Mouse (Mus musculus): Measurements from ENCODE around the gene Aph1c. TPM values are rescaled to one million over a fixed set of nuclear protein-coding genes. Genes with fewer than 3 reads are reported as not detected.

Aph1c gene
- polyA plus RNA-seq (2014; fragmentation: Nextera tagmentation; extraction: Ambion mirVana), result 3.3 and 4.7 TPM in 2 replicates

GRCm38 (mm10) chr9:66834318-66835096, at the start of gene Aph1c:
Aph1c (minus strand) TSS chr9:66834726.
- WGBS, result under 1% methylated on average over 58 of the region's 58 CpGs
- H3K4me2 ChIP-seq (replicated peaks; ENCODE audit: low read depth, low read length), result peak within 1 kb of the TSS; percentile 95
- no peaks in the 10 kb centered on the region for H3K9me3 ChIP-seq (ENCODE audit: control insufficient read depth, low read length)
- H3K9ac ChIP-seq (ENCODE audit: low read depth, low read length), result peak within 1 kb of the TSS; percentile 42
- no peaks in the 10 kb centered on the region for H3K36me3 ChIP-seq (ENCODE audit: control insufficient read depth, insufficient read depth, low read length)
- no peaks in the 10 kb centered on the region for H3K27me3 ChIP-seq (ENCODE audit: control insufficient read depth, insufficient read depth, low read length)
- H3K4me1 ChIP-seq (ENCODE audit: control insufficient read depth, insufficient read depth, low read length), result peaks cover 5% of the 10 kb centered on the region; the same call in 1 of the 2 replicates
- ATAC-seq (ENCODE audit: low FRiP score, low TSS enrichment), result peak; percentile 100
- peak within 1 kb of the TSS; percentile 61 for H3K4me3 ChIP-seq (ENCODE audit: low read length)
- H3K27ac ChIP-seq (ENCODE audit: low read depth, low read length), result no peak within 1 kb of the TSS

GRCm38 (mm10) chr9:66883500-66883899, 49.0 kb upstream of the Aph1c start:
- no peaks in the 10 kb centered on the region for H3K36me3 ChIP-seq (ENCODE audit: control insufficient read depth, insufficient read depth, low read length)
- H3K4me2 ChIP-seq (replicated peaks; ENCODE audit: low read depth, low read length), result no peak overlapping the region
- ATAC-seq (ENCODE audit: low FRiP score, low TSS enrichment), result no peak
- 0 out of 2 replicates have a peak, but pooled peaks cover 4% of the 10 kb centered on the region for H3K4me1 ChIP-seq (ENCODE audit: control insufficient read depth, insufficient read depth, low read length)
- H3K4me3 ChIP-seq (ENCODE audit: low read length), result no peak overlapping the region
- H3K9ac ChIP-seq (ENCODE audit: low read depth, low read length), result no peak overlapping the region
- 87% methylated on average over 5 of the region's 5 CpGs for WGBS
- H3K27me3 ChIP-seq (ENCODE audit: control insufficient read depth, insufficient read depth, low read length), result no peaks in the 10 kb centered on the region
- no peak overlapping the region for H3K27ac ChIP-seq (ENCODE audit: low read depth, low read length)
- no peaks in the 10 kb centered on the region for H3K9me3 ChIP-seq (ENCODE audit: control insufficient read depth, low read length)

- H3K36me3 ChIP-seq (ENCODE audit: control insufficient read depth, insufficient read depth, low read length), result no peaks in the 10 kb centered on the region
- no peaks in the 10 kb centered on the region for H3K9me3 ChIP-seq (ENCODE audit: control insufficient read depth, low read length)
- no peak overlapping the region for H3K27ac ChIP-seq (ENCODE audit: low read depth, low read length)
- H3K4me3 ChIP-seq (ENCODE audit: low read length), result no peak overlapping the region
- WGBS, result 44% methylated on average over 8 of the region's 8 CpGs
- H3K9ac ChIP-seq (ENCODE audit: low read depth, low read length), result no peak overlapping the region
- H3K4me1 ChIP-seq (ENCODE audit: control insufficient read depth, insufficient read depth, low read length), result 0 out of 2 replicates have a peak, but pooled peaks cover 4% of the 10 kb centered on the region
- no peak for ATAC-seq (ENCODE audit: low FRiP score, low TSS enrichment)
- no peak overlapping the region for H3K4me2 ChIP-seq (replicated peaks; ENCODE audit: low read depth, low read length)
- H3K27me3 ChIP-seq (ENCODE audit: control insufficient read depth, insufficient read depth, low read length), result no peaks in the 10 kb centered on the region
These were observed 47.9 kb upstream of the Aph1c start for GRCm38 (mm10) chr9:66882406-66882821.

GRCm38 (mm10) chr9:66881858-66882257, 47.3 kb upstream of the Aph1c start:
- H3K9me3 ChIP-seq (ENCODE audit: control insufficient read depth, low read length), result no peaks in the 10 kb centered on the region
- no peak overlapping the region for H3K9ac ChIP-seq (ENCODE audit: low read depth, low read length)
- 0 out of 2 replicates have a peak, but pooled peaks cover 4% of the 10 kb centered on the region for H3K4me1 ChIP-seq (ENCODE audit: control insufficient read depth, insufficient read depth, low read length)
- no peak overlapping the region for H3K4me3 ChIP-seq (ENCODE audit: low read length)
- no peak for ATAC-seq (ENCODE audit: low FRiP score, low TSS enrichment)
- H3K27ac ChIP-seq (ENCODE audit: low read depth, low read length), result no peak overlapping the region
- H3K27me3 ChIP-seq (ENCODE audit: control insufficient read depth, insufficient read depth, low read length), result no peaks in the 10 kb centered on the region
- no peak overlapping the region for H3K4me2 ChIP-seq (replicated peaks; ENCODE audit: low read depth, low read length)
- 71% methylated on average over 3 of the region's 3 CpGs for WGBS
- no peaks in the 10 kb centered on the region for H3K36me3 ChIP-seq (ENCODE audit: control insufficient read depth, insufficient read depth, low read length)

- Histone ChIP-seq H3K4me1 (ENCODE audit: control insufficient read depth, insufficient read depth, low read length) (0 out of 2 replicates have a peak, but pooled peaks cover 4% of the 10 kb centered on the region), H3K27ac (ENCODE audit: low read depth, low read length) (no peak overlapping the region), H3K27me3 (ENCODE audit: control insufficient read depth, insufficient read depth, low read length) (no peaks in the 10 kb centered on the region), H3K9ac (ENCODE audit: low read depth, low read length) (no peak overlapping the region), H3K4me2 (replicated peaks; ENCODE audit: low read depth, low read length) (no peak overlapping the region), H3K4me3 (ENCODE audit: low read length) (no peak overlapping the region), H3K9me3 (ENCODE audit: control insufficient read depth, low read length) (no peaks in the 10 kb centered on the region), H3K36me3 (ENCODE audit: control insufficient read depth, insufficient read depth, low read length) (no peaks in the 10 kb centered on the region)
- ATAC-seq (ENCODE audit: low FRiP score, low TSS enrichment), result no peak
- 94% methylated on average over 2 of the region's 2 CpGs for WGBS
These were observed 46.2 kb upstream of the Aph1c start for GRCm38 (mm10) chr9:66880752-66881151.

GRCm38 (mm10) chr9:66879486-66879885, 45.0 kb upstream of the Aph1c start:
- no peak for ATAC-seq (ENCODE audit: low FRiP score, low TSS enrichment)

GRCm38 (mm10) chr9:66878899-66879298, 44.4 kb upstream of the Aph1c start:
- Histone ChIP-seq H3K9ac (ENCODE audit: low read depth, low read length) (no peak overlapping the region), H3K4me1 (ENCODE audit: control insufficient read depth, insufficient read depth, low read length) (0 out of 2 replicates have a peak, but pooled peaks cover 4% of the 10 kb centered on the region), H3K36me3 (ENCODE audit: control insufficient read depth, insufficient read depth, low read length) (no peaks in the 10 kb centered on the region), H3K4me3 (ENCODE audit: low read length) (no peak overlapping the region), H3K27ac (ENCODE audit: low read depth, low read length) (no peak overlapping the region), H3K9me3 (ENCODE audit: control insufficient read depth, low read length) (peaks cover 6% of the 10 kb centered on the region; the same call in 1 of the 2 replicates), H3K4me2 (replicated peaks; ENCODE audit: low read depth, low read length) (no peak overlapping the region), H3K27me3 (ENCODE audit: control insufficient read depth, insufficient read depth, low read length) (no peaks in the 10 kb centered on the region)
- no peak for ATAC-seq (ENCODE audit: low FRiP score, low TSS enrichment)
- 94% methylated on average over 3 of the region's 3 CpGs for WGBS

More at GRCm38 (mm10) chr9:66879486-66879885, 45.0 kb upstream of the Aph1c start:
- no peak overlapping the region for H3K4me2 ChIP-seq (replicated peaks; ENCODE audit: low read depth, low read length)
- H3K27ac ChIP-seq (ENCODE audit: low read depth, low read length), result no peak overlapping the region
- H3K4me3 ChIP-seq (ENCODE audit: low read length), result no peak overlapping the region
- H3K4me1 ChIP-seq (ENCODE audit: control insufficient read depth, insufficient read depth, low read length), result 0 out of 2 replicates have a peak, but pooled peaks cover 4% of the 10 kb centered on the region
- H3K36me3 ChIP-seq (ENCODE audit: control insufficient read depth, insufficient read depth, low read length), result no peaks in the 10 kb centered on the region
- H3K9ac ChIP-seq (ENCODE audit: low read depth, low read length), result no peak overlapping the region
- 89% methylated on average over 6 of the region's 6 CpGs for WGBS
- H3K27me3 ChIP-seq (ENCODE audit: control insufficient read depth, insufficient read depth, low read length), result no peaks in the 10 kb centered on the region
- H3K9me3 ChIP-seq (ENCODE audit: control insufficient read depth, low read length), result peaks cover 6% of the 10 kb centered on the region; the same call in 1 of the 2 replicates

- WGBS, result 70% methylated on average over 5 of the region's 5 CpGs
- H3K9me3 ChIP-seq (ENCODE audit: control insufficient read depth, low read length), result peaks cover 6% of the 10 kb centered on the region; the same call in 1 of the 2 replicates
- H3K36me3 ChIP-seq (ENCODE audit: control insufficient read depth, insufficient read depth, low read length), result no peaks in the 10 kb centered on the region
- no peak overlapping the region for H3K4me2 ChIP-seq (replicated peaks; ENCODE audit: low read depth, low read length)
- no peak overlapping the region for H3K27ac ChIP-seq (ENCODE audit: low read depth, low read length)
- no peak overlapping the region for H3K9ac ChIP-seq (ENCODE audit: low read depth, low read length)
- no peak overlapping the region for H3K4me3 ChIP-seq (ENCODE audit: low read length)
- no peaks in the 10 kb centered on the region for H3K4me1 ChIP-seq (ENCODE audit: control insufficient read depth, insufficient read depth, low read length)
- no peaks in the 10 kb centered on the region for H3K27me3 ChIP-seq (ENCODE audit: control insufficient read depth, insufficient read depth, low read length)
- no peak for ATAC-seq (ENCODE audit: low FRiP score, low TSS enrichment)
These were observed 42.1 kb upstream of the Aph1c start for GRCm38 (mm10) chr9:66876577-66876976.

- no peak overlapping the region for H3K9ac ChIP-seq (ENCODE audit: low read depth, low read length)
- H3K4me1 ChIP-seq (ENCODE audit: control insufficient read depth, insufficient read depth, low read length), result no peaks in the 10 kb centered on the region
- no peak overlapping the region for H3K27ac ChIP-seq (ENCODE audit: low read depth, low read length)
- no peak for ATAC-seq (ENCODE audit: low FRiP score, low TSS enrichment)
- H3K4me3 ChIP-seq (ENCODE audit: low read length), result no peak overlapping the region
- no peaks in the 10 kb centered on the region for H3K27me3 ChIP-seq (ENCODE audit: control insufficient read depth, insufficient read depth, low read length)
- 98% methylated on average over 5 of the region's 5 CpGs for WGBS
- H3K9me3 ChIP-seq (ENCODE audit: control insufficient read depth, low read length), result peaks cover 6% of the 10 kb centered on the region; the same call in 1 of the 2 replicates
- H3K4me2 ChIP-seq (replicated peaks; ENCODE audit: low read depth, low read length), result no peak overlapping the region
- no peaks in the 10 kb centered on the region for H3K36me3 ChIP-seq (ENCODE audit: control insufficient read depth, insufficient read depth, low read length)
These were observed 39.8 kb upstream of the Aph1c start for GRCm38 (mm10) chr9:66874297-66874696.
